In genomic region chr4:125057273-125057672, GRCm38 (mm10) we compare ENCODE assay signal across 20 mouse cellular contexts. TPM values are rescaled to one million over a fixed set of nuclear protein-coding genes. Genes with fewer than 3 reads are reported as not detected.
DNase-seq lines count a peak whose midpoint lies in the region; ATAC-seq lines count a peak whose summit lies in the region.
"Had no signal": no experiment of that assay in that cellular context is flagged by ENCODE, and none has a peak within 500 bp of the region (broad histone marks: within the 10 kb centered on the region; RNA-seq: fewer than 3 reads in every experiment).

No protein-coding gene starts in this region.

- H3K4me2 ChIP-seq in heart, embryonic 15.5 days: no peak overlapping the region; the same call in 1 of the 2 replicates
- no peak overlapping the region for H3K4me2 ChIP-seq in embryonic facial prominence, embryonic 11.5 days (ENCODE audit: low read depth, low read length)
- peak overlapping the region; percentile 7; the same call in 1 of the 2 replicates for H3K4me2 ChIP-seq in limb, embryonic 12.5 days
- H3K4me2 ChIP-seq: limb, embryonic 15.5 days had no signal

- 12% methylated on average over 3 of the region's 3 CpGs for WGBS in heart, embryonic 15.5 days
- WGBS in embryonic facial prominence, embryonic 11.5 days: 39% methylated on average over 3 of the region's 3 CpGs
- 37% methylated on average over 3 of the region's 3 CpGs for WGBS in limb, embryonic 12.5 days

- H3K27ac ChIP-seq in heart, embryonic 15.5 days: 0 out of 2 replicates have a peak overlapping the region, but pooled peaks have one; percentile 14
- H3K27ac ChIP-seq in embryonic facial prominence, embryonic 11.5 days (replicated peaks; ENCODE audit: low read depth, low read length): no peak overlapping the region
- peak overlapping the region; percentile 67 for H3K27ac ChIP-seq in limb, embryonic 12.5 days
- H3K27ac ChIP-seq: hindbrain, embryonic 10.5 days; hindbrain, postnatal 0 days; limb, embryonic 15.5 days; midbrain, embryonic 10.5 days had no signal

- H3K36me3 ChIP-seq in heart, embryonic 15.5 days: peaks cover 31% of the 10 kb centered on the region
- no peaks in the 10 kb centered on the region; the same call in none of the 2 replicates for H3K36me3 ChIP-seq in embryonic facial prominence, embryonic 11.5 days (replicated peaks; ENCODE audit: control insufficient read depth, insufficient read depth, low read depth, low read length)
- H3K36me3 ChIP-seq in limb, embryonic 12.5 days: peaks cover 42% of the 10 kb centered on the region

- H3K4me3 ChIP-seq in heart, embryonic 15.5 days: no peak overlapping the region
- no peak overlapping the region for H3K4me3 ChIP-seq in embryonic facial prominence, embryonic 11.5 days (ENCODE audit: low read depth, low read length)
- no peak overlapping the region for H3K4me3 ChIP-seq in limb, embryonic 12.5 days (replicated peaks)
- H3K4me3 ChIP-seq: hindbrain, embryonic 10.5 days; limb, embryonic 15.5 days had no signal

- DNase-seq in heart, postnatal 4 days: no peak
- DNase-seq in NIH3T3 (ENCODE audit: low read depth): peak; percentile 62
- DNase-seq in embryonic facial prominence, embryonic 11.5 days (ENCODE audit: low spot score): no peak
- DNase-seq in layer of hippocampus, postnatal 36 days: no peak
- DNase-seq in embryo, embryonic 10.5 days (ENCODE audit: low spot score): no peak
- DNase-seq: adrenal gland, postnatal 14 days; cerebellum, adult 11 months; cerebellum, postnatal 10 days; forebrain, postnatal 0 days; kidney, adult 11 months; liver, postnatal 0 days; lung, postnatal 14 days; right cerebral cortex, postnatal 4 days had no signal

- peaks cover 17% of the 10 kb centered on the region for H3K4me1 ChIP-seq in heart, embryonic 15.5 days (replicated peaks)
- no peaks in the 10 kb centered on the region; the same call in 1 of the 2 replicates for H3K4me1 ChIP-seq in embryonic facial prominence, embryonic 11.5 days (ENCODE audit: control insufficient read depth, insufficient read depth, low read length)
- peaks cover 32% of the 10 kb centered on the region for H3K4me1 ChIP-seq in limb, embryonic 12.5 days (replicated peaks)

- ATAC-seq in heart, embryonic 15.5 days (replicated peaks; ENCODE audit: insufficient number of reproducible peaks, insufficient read depth, low FRiP score, low read depth): no peak
- 0 out of 2 replicates have a peak, but pooled peaks have one; percentile 7 for ATAC-seq in embryonic facial prominence, embryonic 11.5 days (replicated peaks; ENCODE audit: insufficient number of reproducible peaks, low FRiP score, low TSS enrichment, low read depth)
- no peak for ATAC-seq in limb, embryonic 12.5 days (ENCODE audit: insufficient number of reproducible peaks, insufficient read depth, low FRiP score, low TSS enrichment, low read depth)
- ATAC-seq: forebrain, postnatal 0 days; hindbrain, postnatal 0 days; liver, postnatal 0 days had no signal

- no peaks in the 10 kb centered on the region for H3K9me3 ChIP-seq in heart, embryonic 15.5 days (replicated peaks)
- H3K9me3 ChIP-seq in embryonic facial prominence, embryonic 11.5 days (replicated peaks; ENCODE audit: control insufficient read depth, low read length): no peaks in the 10 kb centered on the region
- H3K9me3 ChIP-seq in limb, embryonic 12.5 days: no peaks in the 10 kb centered on the region
- H3K9me3 ChIP-seq: hindbrain, embryonic 10.5 days; limb, embryonic 15.5 days; midbrain, embryonic 10.5 days had no signal

- no peak overlapping the region for H3K9ac ChIP-seq in heart, embryonic 15.5 days
- H3K9ac ChIP-seq in embryonic facial prominence, embryonic 11.5 days (replicated peaks; ENCODE audit: low read length): no peak overlapping the region
- H3K9ac ChIP-seq in limb, embryonic 12.5 days (replicated peaks): no peak overlapping the region
- H3K9ac ChIP-seq: forebrain, postnatal 0 days; limb, embryonic 15.5 days; liver, postnatal 0 days had no signal

- no peaks in the 10 kb centered on the region for H3K27me3 ChIP-seq in heart, embryonic 15.5 days
- no peaks in the 10 kb centered on the region for H3K27me3 ChIP-seq in embryonic facial prominence, embryonic 11.5 days (ENCODE audit: control insufficient read depth, insufficient read depth, low read length)
- H3K27me3 ChIP-seq in limb, embryonic 12.5 days: peaks cover 15% of the 10 kb centered on the region; the same call in 1 of the 2 replicates
- H3K27me3 ChIP-seq: limb, embryonic 15.5 days had no signal

RNA-seq across cellular contexts. Expression of gene Dnali1, which starts 8.2 kb away (rescaled TPM):
- polyA plus RNA-seq in heart, embryonic 15.5 days (2015; fragmentation: Nextera tagmentation; extraction: Ambion mirVana): 0.16 and 0.39 TPM in 2 replicates
- total RNA-seq in heart, postnatal 4 days (2021): not detected
- polyA plus RNA-seq in embryonic facial prominence, embryonic 11.5 days (2014; fragmentation: Nextera tagmentation; extraction: Ambion mirVana): 0.22 and 0.35 TPM in 2 replicates
- polyA plus RNA-seq in limb, embryonic 12.5 days (2016; fragmentation: Nextera tagmentation; extraction: Ambion mirVana): not detected in 2 replicates
- total RNA-seq in layer of hippocampus, postnatal 36 days (2021): under 1 TPM; 0.62 to 0.76 TPM
- total RNA-seq: adrenal gland, postnatal 14 days had no signal
- polyA plus RNA-seq: neural tube, embryonic 11.5 days had no signal

RNA-seq across cellular contexts. Expression of gene Snip1, which starts 9.2 kb away (rescaled TPM):
- polyA plus RNA-seq in heart, embryonic 15.5 days (2015; fragmentation: Nextera tagmentation; extraction: Ambion mirVana): 16.1 and 20.1 TPM in 2 replicates
- total RNA-seq in heart, postnatal 4 days (2021): 10 to 100 TPM; 11.6 to 13.7 TPM
- 43.1 and 45.3 TPM in 2 replicates for polyA plus RNA-seq in embryonic facial prominence, embryonic 11.5 days (2014; fragmentation: Nextera tagmentation; extraction: Ambion mirVana)
- 39.6 and 40.9 TPM in 2 replicates for polyA plus RNA-seq in limb, embryonic 12.5 days (2016; fragmentation: Nextera tagmentation; extraction: Ambion mirVana)
- total RNA-seq in layer of hippocampus, postnatal 36 days (2021): 10 to 100 TPM; 16.2 to 16.5 TPM

RNA-seq across cellular contexts. Expression of gene Meaf6, which starts 27.7 kb away (rescaled TPM):
- polyA plus RNA-seq in heart, embryonic 15.5 days (2015; fragmentation: Nextera tagmentation; extraction: Ambion mirVana): 36.7 and 38.0 TPM in 2 replicates
- 10 to 100 TPM; 38.3 to 40.8 TPM for total RNA-seq in heart, postnatal 4 days (2021)
- 103 and 104 TPM in 2 replicates for polyA plus RNA-seq in embryonic facial prominence, embryonic 11.5 days (2014; fragmentation: Nextera tagmentation; extraction: Ambion mirVana)
- 74.6 and 76.9 TPM in 2 replicates for polyA plus RNA-seq in limb, embryonic 12.5 days (2016; fragmentation: Nextera tagmentation; extraction: Ambion mirVana)
- 100 to 1,000 TPM; 112 to 118 TPM for total RNA-seq in layer of hippocampus, postnatal 36 days (2021)

RNA-seq across cellular contexts. Expression of gene Gnl2, which starts 40.9 kb away (rescaled TPM):
- polyA plus RNA-seq in heart, embryonic 15.5 days (2015; fragmentation: Nextera tagmentation; extraction: Ambion mirVana): 52.1 and 55.6 TPM in 2 replicates
- total RNA-seq in heart, postnatal 4 days (2021): 10 to 100 TPM; 39.9 to 44.3 TPM
- 94.4 and 99.3 TPM in 2 replicates for polyA plus RNA-seq in embryonic facial prominence, embryonic 11.5 days (2014; fragmentation: Nextera tagmentation; extraction: Ambion mirVana)
- polyA plus RNA-seq in limb, embryonic 12.5 days (2016; fragmentation: Nextera tagmentation; extraction: Ambion mirVana): 93.5 and 95.2 TPM in 2 replicates
- 10 to 100 TPM; 59.3 to 62.4 TPM for total RNA-seq in layer of hippocampus, postnatal 36 days (2021)
